Mouse (Mus musculus): ENCODE results near the gene Sapcd1.
"Not testable (repeated sequence)": the region's sequence is repeated elsewhere in the genome, so short reads cannot be mapped to it uniquely, and the experiment has no call there.

Gene Sapcd1

DNA sequence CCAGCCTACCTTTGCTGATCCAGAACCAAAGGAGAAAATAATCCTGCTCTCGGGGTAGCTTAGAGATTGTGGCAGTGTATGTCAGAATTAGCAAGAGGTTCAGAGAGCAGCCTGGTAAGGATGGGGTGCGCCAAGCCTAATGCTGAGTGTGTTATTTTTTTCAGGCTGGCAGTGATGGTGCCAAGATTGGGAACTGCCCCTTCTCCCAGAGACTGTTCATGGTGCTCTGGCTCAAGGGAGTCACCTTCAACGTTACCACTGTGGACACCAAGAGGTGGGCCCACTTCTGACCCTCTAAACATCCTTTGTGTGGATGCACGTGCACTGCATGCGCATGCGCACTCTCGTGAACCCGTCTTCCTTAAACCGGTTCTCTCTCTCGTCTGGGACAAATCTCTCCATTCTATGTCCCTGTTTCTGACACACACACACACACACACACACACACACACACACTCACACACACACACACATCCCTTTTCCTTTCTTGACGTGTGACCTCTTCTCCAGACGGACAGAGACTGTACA is 24.5 kb upstream of the Sapcd1 start:
- no peak for DNase-seq

DNA sequence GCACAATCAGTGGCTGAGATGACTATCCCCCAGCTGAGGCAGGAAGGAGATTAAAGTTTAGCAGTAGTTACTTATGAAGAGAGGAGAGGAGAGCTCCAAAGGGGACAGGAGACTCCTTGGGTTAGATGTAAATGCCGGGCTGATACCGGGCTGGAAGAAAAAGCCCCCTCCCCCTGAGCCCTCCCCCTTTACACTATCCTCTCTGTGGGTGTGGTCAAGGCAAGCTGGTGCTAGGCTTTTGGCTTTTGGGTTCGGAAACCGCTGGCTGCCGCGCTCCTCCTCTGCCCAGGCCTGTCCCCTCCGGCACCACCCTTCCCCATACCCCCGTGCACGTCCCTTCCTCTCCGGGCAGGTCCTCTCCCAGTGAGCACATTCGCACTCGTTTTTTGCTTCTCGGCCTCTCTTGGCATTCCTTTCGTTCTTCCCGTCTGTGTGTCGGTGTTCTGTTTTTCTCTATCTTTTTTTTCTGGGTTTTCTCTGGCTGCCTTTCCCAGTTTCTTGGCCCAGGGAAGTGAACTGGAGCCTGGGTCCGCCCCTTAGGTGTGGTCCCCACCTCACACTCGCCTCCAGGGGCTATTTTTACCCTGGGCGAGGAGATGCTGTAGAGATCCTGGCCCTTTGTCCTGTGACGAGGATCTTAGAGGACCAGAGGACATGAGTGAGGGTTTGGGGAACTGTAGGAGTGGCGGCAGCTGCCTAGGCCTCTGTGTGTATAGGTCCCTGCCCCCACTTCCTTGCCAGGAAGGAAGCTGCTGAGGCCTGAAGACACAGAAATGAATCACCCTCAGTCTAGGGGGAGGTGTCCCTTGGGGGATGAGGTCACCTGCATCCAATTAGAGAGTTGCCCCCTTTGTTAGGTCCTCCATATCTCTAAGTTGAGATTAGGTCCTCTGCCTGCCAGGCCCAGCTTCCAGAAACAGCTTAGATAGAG is 23.6 kb upstream of the Sapcd1 start:
- peak; percentile 71 to 81 for DNase-seq

DNA sequence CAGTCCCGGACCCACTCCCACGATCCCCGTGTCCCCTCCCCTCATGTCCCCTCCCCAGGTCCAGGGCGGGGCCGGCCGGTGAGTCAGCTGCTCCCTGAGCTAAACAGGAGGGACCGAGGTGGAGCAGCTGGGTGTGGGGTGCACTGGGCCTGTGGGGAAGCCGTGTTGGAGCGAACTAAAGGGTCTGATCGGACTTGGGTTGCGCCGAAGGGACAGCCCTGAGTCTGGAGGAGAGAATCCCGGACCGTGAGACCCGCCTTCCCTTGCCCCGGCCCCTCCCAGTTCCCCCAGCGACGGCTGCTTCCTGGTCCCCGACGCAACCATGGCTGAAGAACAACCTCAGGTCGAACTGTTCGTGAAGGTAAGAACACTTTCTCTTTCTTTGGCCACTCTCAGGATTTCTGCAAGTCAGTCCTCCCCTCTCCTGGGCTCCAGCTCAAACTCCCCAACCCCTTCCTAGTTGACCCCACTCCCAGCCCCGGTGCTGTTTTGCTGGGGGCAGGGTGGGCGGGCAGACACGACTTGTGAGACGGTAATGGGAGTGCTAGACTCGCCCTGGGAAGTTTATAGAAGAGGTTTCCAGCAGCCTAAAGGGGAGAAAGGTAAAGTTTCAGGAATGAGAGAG is 22.4 kb upstream of the Sapcd1 start:
- DNase-seq: peak; percentile 70 to 80

DNA sequence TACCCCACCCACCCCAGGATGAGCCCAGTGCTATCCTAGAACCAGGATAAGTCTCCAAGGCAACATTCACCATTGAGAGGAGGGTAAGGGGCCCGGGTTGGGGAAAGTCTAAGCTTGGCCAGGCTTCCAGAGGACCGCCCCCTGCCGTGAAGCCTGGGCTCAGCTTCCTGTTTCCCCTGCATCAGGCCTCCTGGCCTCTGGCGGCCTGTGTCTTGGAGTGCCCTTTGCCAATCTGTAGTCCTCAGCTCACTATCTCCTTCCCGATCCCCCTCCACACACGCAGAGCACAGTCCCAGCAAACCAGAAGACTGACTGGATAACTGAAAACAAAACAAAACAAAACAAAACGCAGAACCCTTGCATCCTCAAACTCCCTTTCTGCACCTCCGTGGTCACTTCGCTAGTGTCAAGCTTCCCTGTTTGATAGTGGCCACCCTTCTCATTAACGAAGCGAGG is 21.8 kb upstream of the Sapcd1 start, which contains the start of gene Clic1:
Clic1 (plus strand) TSS at position 406 of the 456 bp plus-strand sequence.
- peak in 1 of 2 experiments; percentile 53 for DNase-seq

DNA sequence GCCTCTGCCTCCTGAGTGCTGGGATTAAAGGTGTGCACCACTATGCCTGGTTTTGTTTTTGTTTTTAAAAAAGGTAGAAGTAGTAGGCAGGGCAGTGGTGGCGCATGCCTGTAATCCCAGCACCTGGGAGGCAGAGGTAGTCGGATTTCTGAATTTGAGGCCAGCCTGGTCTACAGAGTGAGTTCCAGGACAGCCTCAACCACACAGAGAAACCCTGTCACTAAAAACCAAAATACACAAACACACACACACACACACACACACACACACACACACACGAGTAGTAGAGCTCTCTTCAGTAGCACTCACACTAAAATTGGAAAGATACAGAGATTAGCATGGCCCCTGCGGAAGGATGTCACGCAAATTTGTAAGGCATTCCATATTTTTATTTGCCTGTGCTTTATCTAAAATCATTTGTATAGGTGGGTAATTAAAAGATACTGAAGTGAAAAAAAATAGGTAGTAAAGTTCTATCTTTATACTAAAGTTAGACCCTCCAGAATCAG is 21.2 kb upstream of the Sapcd1 start:
- no peak for DNase-seq

DNA sequence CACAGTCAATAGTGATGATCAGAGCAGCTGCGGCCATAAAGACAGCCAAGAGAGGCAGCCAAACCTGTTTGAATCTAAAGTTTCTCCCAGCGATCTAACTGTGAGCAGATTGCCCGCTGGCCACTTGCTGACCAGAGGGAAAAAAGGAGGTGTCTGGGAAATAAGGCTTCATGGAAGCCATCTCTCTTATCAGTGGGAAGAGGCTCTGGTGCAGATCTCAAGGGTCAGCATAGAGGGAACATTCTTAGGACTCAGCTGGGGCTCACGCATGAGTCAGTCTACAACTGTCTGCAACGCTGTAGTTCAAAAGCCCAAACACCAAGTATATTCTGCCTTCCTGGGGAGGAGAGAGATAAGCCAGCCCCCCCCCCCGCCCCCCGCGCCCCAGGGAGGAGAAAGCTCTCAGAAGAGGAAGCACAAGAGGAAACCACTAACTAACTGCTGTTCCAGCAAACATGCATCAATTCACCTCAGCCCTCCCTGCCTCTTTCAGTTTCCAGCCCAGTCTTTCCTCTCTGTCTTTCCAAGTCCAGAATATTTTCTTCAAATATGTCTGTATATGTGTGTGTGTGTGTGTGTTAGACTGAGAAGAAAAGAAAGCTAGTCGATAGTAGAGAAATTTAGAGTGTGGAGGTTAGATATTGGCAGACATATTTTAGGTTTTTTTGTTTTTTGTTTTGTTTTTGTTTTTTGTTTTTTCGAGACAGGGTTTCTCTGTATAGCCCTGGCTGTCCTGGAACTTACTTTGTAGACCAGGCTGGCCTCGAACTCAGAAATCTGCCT is 20.5 kb upstream of the Sapcd1 start:
- peak in 1 of 2 experiments; percentile 22 for DNase-seq

DNA sequence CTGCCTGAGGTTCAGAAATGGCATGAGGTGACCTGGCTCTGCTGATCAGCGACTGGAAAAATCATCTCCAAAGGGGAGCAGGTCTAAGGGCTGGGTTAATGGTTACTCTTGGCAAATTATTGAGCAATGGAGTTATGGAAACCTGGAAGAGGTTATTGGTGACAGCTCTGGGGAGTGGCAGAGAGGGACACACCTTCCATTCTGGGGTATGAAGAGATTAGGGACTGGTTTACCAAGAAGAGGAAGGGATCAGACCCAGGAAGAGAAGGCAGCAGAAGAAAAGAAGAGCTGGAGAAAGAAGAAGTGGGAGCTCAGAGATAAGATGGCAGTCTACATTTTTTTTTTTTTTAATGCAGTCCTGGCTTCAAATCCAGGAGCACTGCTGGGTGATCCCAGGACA is 19.9 kb upstream of the Sapcd1 start:
- DNase-seq: peak; percentile 71 to 90

DNA sequence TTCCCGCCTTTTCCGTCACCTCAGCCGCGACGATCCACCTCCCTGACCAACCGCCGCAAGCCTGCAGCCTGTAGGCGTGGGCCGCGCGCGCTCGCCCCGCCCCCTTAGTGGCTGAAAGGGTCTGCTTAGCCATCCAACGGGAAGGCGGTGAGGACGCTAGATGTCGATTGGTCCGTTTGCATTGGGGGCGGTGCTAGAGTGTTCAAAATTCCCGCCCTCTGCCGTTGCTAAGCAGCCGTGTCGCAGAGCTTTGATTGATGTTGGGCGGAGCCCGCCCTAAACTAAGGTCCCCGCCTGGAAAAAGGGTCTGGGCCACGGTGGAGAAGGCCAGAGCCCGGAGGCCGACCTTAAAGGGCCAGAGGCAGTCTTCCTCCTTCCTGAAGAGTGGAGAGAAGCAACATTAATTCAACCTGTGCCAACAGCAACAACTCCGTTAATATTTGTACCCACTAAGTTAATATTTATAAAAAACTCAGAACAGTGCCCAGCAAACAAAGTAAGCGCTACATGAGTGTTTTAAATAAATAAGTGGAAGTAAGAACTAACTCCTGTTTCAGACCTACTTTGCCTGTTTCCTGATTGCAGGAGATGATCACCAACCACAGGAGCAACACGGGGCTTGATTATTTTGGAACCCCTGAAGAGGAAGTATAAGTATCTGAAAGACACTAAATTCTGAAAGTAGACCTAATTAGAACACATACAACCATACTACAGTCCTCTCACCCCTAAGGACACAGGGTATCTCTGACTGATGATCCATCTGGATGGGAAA is 19.1 kb upstream of the Sapcd1 start, which contains the start of gene Msh5:
Msh5 (minus strand) TSS at position 65 of the 775 bp plus-strand sequence.
- DNase-seq: peak; percentile 99

DNA sequence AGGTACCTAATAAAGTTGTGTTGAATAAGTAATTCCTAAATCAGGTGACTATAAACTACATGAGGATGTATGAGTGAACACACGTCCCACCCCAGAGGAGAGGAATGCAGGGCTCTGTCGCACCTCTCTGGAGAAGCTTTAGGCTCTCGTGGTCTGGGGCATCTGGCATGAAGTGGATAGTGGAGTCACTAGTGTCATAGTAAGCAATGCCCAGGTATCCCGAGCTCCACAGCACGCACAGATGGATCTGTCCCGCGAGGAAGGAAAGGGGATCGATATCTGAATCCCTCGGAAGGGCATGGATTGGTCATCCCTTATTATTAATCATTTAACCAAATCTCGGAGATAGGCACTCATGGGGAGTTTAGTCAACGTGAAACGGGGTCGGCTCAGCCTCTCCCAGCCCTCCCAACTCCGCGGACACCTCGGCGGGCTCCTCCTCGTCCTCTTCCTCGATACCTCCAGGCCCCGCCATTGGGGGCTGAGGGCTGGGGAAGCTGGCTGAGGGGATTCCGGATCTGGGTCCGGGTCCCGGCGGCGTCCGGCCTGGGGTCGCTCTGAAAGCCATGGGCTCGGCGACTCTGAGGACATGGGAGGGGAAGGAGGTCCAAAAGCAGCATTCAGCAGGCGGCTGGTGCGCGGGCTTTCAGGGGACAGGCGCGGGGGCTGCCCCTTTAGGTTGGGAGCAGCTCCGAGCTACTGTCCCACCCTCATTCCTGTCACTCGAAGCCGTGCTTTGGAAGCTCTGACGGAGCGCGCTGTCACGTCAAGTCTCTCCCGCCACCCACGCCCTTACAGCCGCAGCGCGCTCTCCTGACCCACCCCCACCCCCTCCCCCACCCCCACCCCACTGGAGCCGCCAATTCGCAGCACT is 18.2 kb upstream of the Sapcd1 start:
- peak in 1 of 2 experiments; percentile 15 for DNase-seq

DNA sequence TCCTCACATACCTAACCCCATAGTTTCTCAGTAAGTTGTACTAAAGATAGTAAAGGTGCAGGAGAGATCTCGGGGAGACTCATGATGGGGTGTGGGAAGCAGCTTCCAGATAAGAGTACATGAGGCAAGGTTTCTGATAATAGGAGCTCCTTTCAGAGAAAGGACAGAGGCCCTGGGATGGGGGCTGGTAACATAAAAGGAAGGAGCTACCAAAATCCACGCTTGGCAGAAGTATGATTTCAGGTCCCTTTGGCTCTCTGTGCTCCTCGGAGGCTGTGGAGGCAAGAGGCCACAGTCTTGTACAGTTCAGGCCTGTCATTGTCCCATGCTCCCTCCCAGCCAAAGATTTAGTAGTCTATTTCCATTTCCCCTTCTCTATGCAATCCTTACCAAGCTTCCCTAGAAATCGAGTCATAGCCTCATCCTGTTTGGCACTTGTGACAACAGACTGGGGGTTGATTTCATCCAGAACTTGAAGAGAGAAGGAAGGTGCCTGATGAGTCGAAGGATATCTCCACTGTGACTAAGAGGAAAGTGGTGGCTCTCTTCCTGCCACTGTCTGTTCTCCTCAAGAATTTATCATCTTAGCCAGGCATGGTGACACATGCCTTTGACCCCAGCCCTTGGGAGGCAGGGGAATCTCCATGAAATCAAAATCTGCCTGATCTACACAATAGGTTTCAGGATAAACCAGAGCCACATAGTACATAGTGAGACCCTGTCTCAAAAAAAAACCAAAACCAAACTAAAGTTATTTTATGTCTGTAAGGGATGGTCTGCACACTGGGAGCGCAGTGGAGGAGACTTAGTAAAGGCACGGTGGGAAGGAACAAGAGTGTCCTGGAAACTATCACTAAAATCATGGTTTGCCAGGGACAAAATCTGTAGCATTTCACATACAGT is 17.3 kb upstream of the Sapcd1 start:
- no peak for DNase-seq

DNA sequence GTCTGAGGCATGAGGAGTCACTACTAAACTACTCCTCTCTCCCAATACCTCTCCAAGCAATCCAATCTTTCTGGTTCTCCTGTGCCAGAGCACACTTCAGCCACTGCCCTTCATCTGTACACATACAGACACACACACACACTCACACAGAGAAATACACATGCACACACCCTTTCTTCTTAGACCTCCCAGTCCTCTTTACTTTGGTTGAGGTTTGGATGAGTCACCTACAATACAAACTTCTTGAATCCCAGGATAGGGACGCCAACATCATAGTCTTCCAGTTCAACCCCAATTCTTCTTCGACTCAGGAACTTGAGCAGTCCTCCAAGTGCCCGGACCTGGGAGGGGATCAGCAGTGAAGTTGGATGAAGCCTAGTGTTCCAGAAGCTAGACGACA is 16.0 kb upstream of the Sapcd1 start:
- no peak for DNase-seq

DNA sequence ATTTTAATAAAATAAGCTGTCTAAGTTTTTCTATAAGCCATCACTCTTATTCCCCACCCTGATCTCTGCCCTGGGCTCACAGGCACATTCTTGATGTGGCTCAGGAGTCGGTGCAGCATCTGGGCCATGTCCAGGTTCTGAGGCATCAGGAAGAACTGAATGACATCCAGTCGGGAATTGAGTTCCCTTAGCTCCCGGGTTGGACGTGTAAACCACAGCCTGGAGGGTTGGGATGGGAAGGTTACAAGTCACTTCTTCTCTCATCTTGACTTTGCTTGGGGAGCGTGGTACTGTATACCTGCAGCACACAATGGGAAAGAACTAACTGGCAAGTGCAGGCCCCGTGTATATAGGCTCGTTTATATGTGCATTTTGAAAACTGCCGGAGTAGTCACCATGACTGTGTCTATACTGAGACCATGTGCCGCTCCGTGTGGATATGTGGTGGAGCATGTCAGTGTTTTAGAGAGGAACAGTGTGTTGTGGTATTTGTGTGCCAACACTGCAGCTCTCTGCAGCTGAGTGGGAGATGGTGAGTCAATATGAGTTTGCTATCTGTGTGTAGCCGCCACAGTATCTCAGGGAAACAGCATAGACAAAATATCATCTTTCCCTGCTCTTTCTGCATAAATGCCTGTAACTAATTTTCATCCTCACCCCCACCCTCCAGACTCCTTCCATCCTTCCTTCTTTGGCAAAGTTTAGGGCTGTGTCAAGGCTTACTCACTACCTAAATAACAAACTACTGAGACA is 11.5 kb upstream of the Sapcd1 start:
- no peak for DNase-seq

DNA sequence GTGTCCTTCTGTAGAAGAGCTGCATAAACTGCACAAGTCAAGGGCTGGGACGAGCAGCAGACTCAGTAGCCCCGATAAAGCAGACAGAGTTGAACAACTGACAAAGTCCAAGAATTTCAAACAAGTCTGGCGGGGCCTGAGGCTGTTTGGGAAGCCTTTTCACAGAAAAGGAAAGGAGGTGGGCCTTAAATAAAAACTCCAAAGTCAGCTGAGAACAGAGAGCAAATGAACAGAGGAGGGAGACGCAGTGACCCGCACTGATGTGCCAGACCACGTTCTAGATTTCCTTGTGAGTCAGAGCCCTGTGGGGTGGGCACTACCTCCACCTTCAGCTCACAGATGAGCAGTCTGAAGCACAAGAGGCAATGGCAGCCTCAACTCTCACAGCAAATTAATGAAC is 7.1 kb upstream of the Sapcd1 start:
- DNase-seq: no peak

DNA sequence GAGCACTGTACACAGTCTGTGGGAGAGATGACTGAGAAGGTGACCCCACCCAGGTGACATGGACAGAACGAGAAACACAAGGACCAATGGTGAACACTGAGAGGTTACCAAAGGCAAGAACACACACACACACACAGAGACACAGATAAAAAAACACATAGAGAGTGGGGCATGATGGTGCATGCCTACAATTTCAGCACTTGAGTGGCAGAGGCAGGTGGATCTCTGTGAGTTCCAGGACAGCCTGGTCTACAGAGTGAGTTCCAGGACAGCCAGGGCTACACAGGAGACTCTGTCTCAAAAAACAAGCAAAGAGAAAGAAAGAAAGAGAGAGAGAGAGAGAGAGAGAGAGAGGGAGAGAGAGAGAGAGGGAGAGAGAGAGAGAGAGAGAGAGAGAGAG is 5.9 kb upstream of the Sapcd1 start:
- DNase-seq: not testable (repeated sequence)

DNA sequence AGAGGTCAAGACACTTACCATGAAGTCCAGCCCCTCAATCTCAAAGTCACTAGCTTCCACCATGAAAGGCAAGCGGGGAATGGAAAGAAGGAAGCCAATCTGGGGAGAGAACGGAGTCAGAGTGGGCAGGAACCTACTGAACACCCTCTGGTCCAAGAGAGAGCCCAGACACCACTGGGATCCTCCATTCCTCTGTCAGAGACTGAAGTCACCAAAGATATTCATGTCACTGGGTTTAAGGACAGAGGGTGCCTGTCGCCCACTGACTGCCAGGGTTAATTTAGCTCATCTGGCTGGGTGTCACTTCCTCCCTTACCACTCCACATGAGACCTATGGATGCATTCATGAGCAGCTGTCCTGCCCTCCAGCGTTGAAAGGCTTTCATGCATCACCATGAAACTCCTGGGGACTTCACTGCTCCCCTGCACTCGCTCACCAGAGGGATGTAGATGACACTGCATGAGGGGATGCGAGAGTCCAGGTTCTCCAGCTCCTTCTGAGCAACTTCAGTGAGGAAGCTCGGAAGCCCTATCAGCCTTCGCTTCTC is 4.6 kb upstream of the Sapcd1 start:
- no peak for DNase-seq

DNA sequence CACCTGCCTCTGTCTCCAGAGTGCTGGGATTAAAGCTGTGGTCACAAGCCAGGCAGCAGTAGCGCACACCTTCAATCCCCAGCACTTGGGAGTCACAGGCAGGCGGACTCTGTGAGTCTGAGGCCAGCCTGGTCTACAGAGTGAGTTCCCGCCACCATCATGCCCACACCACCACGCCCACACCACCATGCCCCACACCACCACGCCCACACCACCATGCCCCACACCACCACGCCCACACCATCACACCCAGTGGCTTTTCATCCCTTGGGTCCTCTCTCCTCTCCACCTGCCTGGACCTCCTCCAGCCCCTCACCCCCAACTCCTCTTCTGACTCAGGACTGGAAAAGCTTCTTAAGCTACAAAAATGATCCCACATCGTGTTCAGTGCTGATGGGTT is 4.1 kb upstream of the Sapcd1 start:
- no peak for DNase-seq

DNA sequence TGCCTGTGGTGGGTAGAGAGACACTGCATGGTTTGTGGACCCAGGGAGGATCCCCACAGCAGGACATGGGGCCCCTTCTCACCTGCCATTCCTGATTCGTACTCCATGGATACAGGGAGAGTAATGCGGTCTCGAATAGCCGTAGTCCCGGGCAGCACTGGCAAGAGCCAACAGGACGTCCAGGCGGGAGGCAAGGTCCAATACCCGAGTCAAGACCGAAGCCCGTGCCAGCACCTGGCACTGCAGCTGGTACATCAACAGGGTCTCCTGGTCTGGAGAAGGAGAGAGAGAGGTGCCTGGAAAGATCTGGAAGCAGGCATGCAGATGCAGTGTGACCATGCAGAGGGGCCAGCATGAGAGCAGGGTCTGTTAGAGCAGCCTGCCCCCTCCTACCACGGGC is 3.5 kb upstream of the Sapcd1 start:
- no peak for DNase-seq

DNA sequence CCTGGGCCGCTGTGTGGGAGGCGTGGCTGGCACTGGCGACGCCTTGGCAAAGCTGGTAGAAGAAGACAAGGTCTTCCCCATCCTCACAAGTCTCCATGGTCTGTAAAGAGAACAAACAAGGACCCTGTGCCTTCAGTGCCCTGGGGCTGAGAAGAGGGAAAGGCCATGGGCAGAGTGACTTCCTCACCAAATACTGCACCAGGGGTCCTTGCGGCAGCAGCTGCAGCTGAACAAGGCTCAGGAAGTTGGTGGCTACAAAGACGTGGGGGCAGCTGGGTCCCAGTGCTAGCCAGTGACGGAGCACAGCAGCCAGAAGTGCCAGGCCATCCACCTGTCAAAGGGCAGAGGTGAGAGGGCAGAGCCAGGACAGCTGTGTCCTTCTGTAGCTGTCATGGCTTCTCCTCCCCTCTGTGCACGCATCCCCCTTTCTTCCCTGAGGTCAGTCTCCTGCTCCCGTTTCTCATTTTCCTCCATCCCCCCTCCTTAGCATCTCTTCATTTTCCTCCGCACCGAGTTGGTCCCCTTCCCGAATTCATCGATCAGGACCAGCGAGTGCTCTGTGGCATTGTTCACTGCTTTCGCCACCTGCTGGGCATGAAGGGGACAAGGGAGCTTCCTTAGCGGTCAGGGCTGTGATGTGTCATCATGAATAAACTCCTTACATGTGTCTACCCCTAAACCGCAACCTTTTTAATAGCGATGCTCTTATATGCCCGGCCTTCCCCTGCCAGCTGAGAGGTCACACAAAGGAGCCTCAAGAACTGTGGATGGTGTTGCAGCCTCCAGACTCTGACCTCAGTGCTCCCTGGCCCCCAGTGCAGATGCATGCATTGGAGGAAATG is 2.1 kb upstream of the Sapcd1 start:
- no peak for DNase-seq

All from kidney, adult 8-10 months (tissue).